In genomic region chr9:31210163-31210562, GRCm38 (mm10) we compare ENCODE assay signal across 8 mouse cellular contexts. TPM values are rescaled to one million over a fixed set of nuclear protein-coding genes. Genes with fewer than 3 reads are reported as not detected.
DNase-seq lines count a peak whose midpoint lies in the region; ATAC-seq and TF ChIP-seq lines count a peak whose summit lies in the region.

No protein-coding gene starts in this region.

- no peak overlapping the region for H3K27ac ChIP-seq in kidney, embryonic 16.5 days (ENCODE audit: low read length)
- no peak overlapping the region for H3K27ac ChIP-seq in embryonic facial prominence, embryonic 15.5 days (replicated peaks)
- no peak overlapping the region for H3K27ac ChIP-seq in limb, embryonic 10.5 days

- ATAC-seq in kidney, embryonic 16.5 days (ENCODE audit: low FRiP score, low TSS enrichment): no peak
- ATAC-seq in embryonic facial prominence, embryonic 15.5 days (ENCODE audit: insufficient number of reproducible peaks, low FRiP score, low TSS enrichment, low read depth): no peak

- H3K36me3 ChIP-seq in kidney, embryonic 16.5 days (ENCODE audit: insufficient read depth, low read length): no peaks in the 10 kb centered on the region
- no peaks in the 10 kb centered on the region for H3K36me3 ChIP-seq in embryonic facial prominence, embryonic 15.5 days
- peaks cover 3% of the 10 kb centered on the region; the same call in 1 of the 2 replicates for H3K36me3 ChIP-seq in limb, embryonic 10.5 days
- H3K36me3 ChIP-seq in myocyte (ENCODE audit: control insufficient read depth, insufficient read depth): no peaks in the 10 kb centered on the region

- H3K9me3 ChIP-seq in kidney, embryonic 16.5 days (ENCODE audit: low read length): no peaks in the 10 kb centered on the region
- H3K9me3 ChIP-seq in embryonic facial prominence, embryonic 15.5 days (replicated peaks): no peaks in the 10 kb centered on the region
- H3K9me3 ChIP-seq in limb, embryonic 10.5 days (replicated peaks): no peaks in the 10 kb centered on the region

- H3K27me3 ChIP-seq in kidney, embryonic 16.5 days (ENCODE audit: insufficient read depth, low read length): no peaks in the 10 kb centered on the region
- no peaks in the 10 kb centered on the region for H3K27me3 ChIP-seq in embryonic facial prominence, embryonic 15.5 days
- no peaks in the 10 kb centered on the region for H3K27me3 ChIP-seq in limb, embryonic 10.5 days (ENCODE audit: low read depth, poor library complexity, severe bottlenecking)
- no peaks in the 10 kb centered on the region for H3K27me3 ChIP-seq in myocyte (ENCODE audit: control insufficient read depth, insufficient read depth, insufficient read length)

- peak overlapping the region; percentile 91; the same call in 1 of the 2 replicates for H3K9ac ChIP-seq in kidney, embryonic 16.5 days (replicated peaks; ENCODE audit: low read length)
- no peak overlapping the region for H3K9ac ChIP-seq in embryonic facial prominence, embryonic 15.5 days

- WGBS in kidney, embryonic 16.5 days: 14% methylated on average over 7 of the region's 7 CpGs
- 28% methylated on average over 7 of the region's 7 CpGs for WGBS in embryonic facial prominence, embryonic 15.5 days
- 43% methylated on average over 7 of the region's 7 CpGs for WGBS in limb, embryonic 10.5 days

- peaks cover 29% of the 10 kb centered on the region for H3K79me2 ChIP-seq in myocyte (ENCODE audit: control insufficient read depth, insufficient read depth)

- no peak for TF ChIP-seq POLR2A in myocyte (IDR thresholded peaks at IDR 0.05; ENCODE audit: insufficient read length, low read depth)

- peaks cover 34% of the 10 kb centered on the region for H3K4me1 ChIP-seq in kidney, embryonic 16.5 days (ENCODE audit: insufficient read depth, low read length)
- H3K4me1 ChIP-seq in embryonic facial prominence, embryonic 15.5 days: peaks cover 30% of the 10 kb centered on the region
- peaks cover 24% of the 10 kb centered on the region for H3K4me1 ChIP-seq in limb, embryonic 10.5 days

- peak overlapping the region; percentile 76 for H3K4me2 ChIP-seq in kidney, embryonic 16.5 days (replicated peaks; ENCODE audit: low read depth, low read length)
- peak overlapping the region; percentile 75 for H3K4me2 ChIP-seq in embryonic facial prominence, embryonic 15.5 days (replicated peaks)
- peak overlapping the region; percentile 90 for H3K4me2 ChIP-seq in myocyte (ENCODE audit: low read depth)

- H3ac ChIP-seq in myocyte (ENCODE audit: control insufficient read depth, insufficient read length): peak overlapping the region; percentile 100

- no peak for DNase-seq in kidney, postnatal 25 days
- no peak for DNase-seq in limb, embryonic 10.5 days (ENCODE audit: low spot score)
- DNase-seq in adrenal gland, adult 18-20 months (ENCODE audit: low spot score in 2 of 2): no peak
- DNase-seq in thymus, postnatal 0 days (ENCODE audit: low spot score): no peak
- no peak for DNase-seq in layer of hippocampus, adult 9-10 months (ENCODE audit: low spot score)

- peak overlapping the region; percentile 89 for H3K4me3 ChIP-seq in kidney, embryonic 16.5 days (ENCODE audit: low read length)
- H3K4me3 ChIP-seq in embryonic facial prominence, embryonic 15.5 days (replicated peaks): peak overlapping the region; percentile 90
- H3K4me3 ChIP-seq in limb, embryonic 10.5 days: peak overlapping the region; percentile 92
- H3K4me3 ChIP-seq in myocyte: peak overlapping the region; percentile 40

TF ChIP-seq in myocyte, 11 proteins besides CTCF, POLR2A, EP300 and RAD21:
- no peak for TF ChIP-seq REST (IDR thresholded peaks at IDR 0.05; ENCODE audit: insufficient read depth, insufficient read length)
- no peak for TF ChIP-seq POLR2AphosphoS2 (IDR thresholded peaks at IDR 0.05; ENCODE audit: insufficient read length, low read depth)
- TF ChIP-seq MYOG (IDR thresholded peaks at IDR 0.05; ENCODE audit: control insufficient read depth in 1 of 3, insufficient read depth in 1 of 3, insufficient read length in 2 of 3, low read depth in 2 of 3): no peak
- no peak for TF ChIP-seq USF1 (IDR thresholded peaks at IDR 0.05; ENCODE audit: low read depth)
- TF ChIP-seq CEBPB (IDR thresholded peaks at IDR 0.05; ENCODE audit: insufficient read depth, poor library complexity, severe bottlenecking): no peak
- TF ChIP-seq E2F4 (IDR thresholded peaks at IDR 0.05; ENCODE audit: insufficient read depth): no peak
- TF ChIP-seq MAX (IDR thresholded peaks at IDR 0.05; ENCODE audit: low read depth): no peak
- TF ChIP-seq MYOD1 (IDR thresholded peaks at IDR 0.05; ENCODE audit: control insufficient read depth in 1 of 3, insufficient read length in 2 of 3, low read depth in 2 of 3): no peak
- no peak for TF ChIP-seq SRF (IDR thresholded peaks at IDR 0.05; ENCODE audit: control insufficient read depth, insufficient read length, low read depth)
- no peak for TF ChIP-seq TCF3 (IDR thresholded peaks at IDR 0.05; ENCODE audit: insufficient read length, low read depth)
- no peak for TF ChIP-seq TCF12 (IDR thresholded peaks at IDR 0.05; ENCODE audit: insufficient read depth, poor library complexity, severe bottlenecking)

RNA-seq across cellular contexts. Expression of gene Aplp2, which starts 1.5 kb away (rescaled TPM):
- polyA plus RNA-seq in kidney, embryonic 16.5 days (2015; fragmentation: Nextera tagmentation; extraction: Ambion mirVana): 405 and 416 TPM in 2 replicates
- 287 and 290 TPM in 2 replicates for polyA plus RNA-seq in embryonic facial prominence, embryonic 15.5 days (2015; fragmentation: Nextera tagmentation; extraction: Ambion mirVana)
- 179 and 182 TPM in 2 replicates for polyA plus RNA-seq in limb, embryonic 10.5 days (2016; fragmentation: Nextera tagmentation; extraction: Ambion mirVana)
- polyA plus RNA-seq in myocyte (2012; fragmentation: generic; extraction: Trizol): 65.7 TPM
- 100 to 1,000 TPM; 676 to 807 TPM for total RNA-seq in adrenal gland, adult 18-20 months (2021)
- polyA plus RNA-seq in thymus, postnatal 0 days (2015; fragmentation: Nextera tagmentation; extraction: Ambion mirVana): 166 and 168 TPM in 2 replicates

Comparison
In these comparisons a context has a peak if more than half of its experiments do, and no peak if none do; other contexts are left out.
1. H3K4me3 ChIP-seq: peak in every context shown above with its lines; median percentile 92 in limb, embryonic 10.5 days; 90 in embryonic facial prominence, embryonic 15.5 days; 89 in kidney, embryonic 16.5 days; 40 in myocyte.